Mouse (Mus musculus): ENCODE results near the gene Sf3a2. TPM values are rescaled to one million over a fixed set of nuclear protein-coding genes. Genes with fewer than 3 reads are reported as not detected.

Gene Sf3a2
- polyA plus RNA-seq, 1 experiment from 2014 or later, result 62.3 TPM

DNA sequence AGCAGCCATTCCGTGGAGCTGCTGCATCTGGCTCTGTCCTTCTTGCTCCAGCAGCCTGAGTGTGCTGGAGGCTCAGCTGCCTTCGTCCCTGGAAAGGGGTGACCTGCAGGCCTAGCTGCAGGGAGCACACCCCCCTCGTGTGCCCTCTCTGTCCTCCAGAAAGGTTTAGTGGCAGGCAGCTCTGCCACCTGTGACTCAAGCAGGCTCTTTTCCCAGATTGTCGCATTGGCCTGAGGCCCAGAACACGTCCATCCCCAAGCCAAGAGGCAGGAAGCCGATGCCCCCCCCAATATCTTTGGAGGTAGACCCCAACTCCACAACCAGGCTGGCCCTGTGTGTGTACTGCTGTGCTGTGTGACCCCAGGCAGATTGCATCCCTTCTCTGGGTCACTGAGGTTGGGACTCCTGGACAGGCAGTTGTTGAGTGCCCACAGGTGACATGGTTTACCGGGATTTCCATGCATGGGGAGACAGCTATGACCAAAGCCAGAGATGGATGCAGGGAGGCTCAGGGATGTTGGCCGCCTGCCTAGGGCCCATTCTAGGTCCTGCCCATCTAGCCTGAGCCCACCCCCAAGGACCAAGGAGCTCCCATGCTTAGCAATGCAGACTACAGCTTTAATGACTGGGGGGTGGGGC lies 47.2 kb downstream of the Sf3a2 start:
- WGBS, result 62% methylated on average over 8 of the region's 8 CpGs
- no peaks in the 10 kb centered on the region for H3K36me3 ChIP-seq (ENCODE audit: control insufficient read depth, insufficient read depth, low read length)
- ATAC-seq, result no peak

DNA sequence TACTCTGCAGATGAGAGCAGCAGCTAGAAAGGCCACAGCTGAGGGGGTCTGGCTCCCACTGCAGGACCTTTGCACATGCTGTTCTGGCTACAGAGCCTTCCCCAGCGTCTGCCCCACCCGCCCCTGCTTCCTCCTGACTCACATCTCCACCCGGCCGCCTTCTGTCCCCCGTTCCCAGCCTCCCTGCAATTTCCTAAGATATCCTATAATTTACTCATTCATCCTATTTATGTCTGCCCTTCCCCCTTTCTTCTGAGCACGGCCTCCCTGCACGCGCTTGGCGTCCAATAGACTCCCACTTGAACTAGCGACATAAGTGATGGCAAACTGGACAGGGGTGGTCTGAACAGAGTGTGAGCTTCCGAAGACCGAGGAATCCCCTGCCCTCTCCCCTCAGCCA lies 47.7 kb downstream of the Sf3a2 start:
- ATAC-seq, result no peak
- no peak overlapping the region for H3K27ac ChIP-seq (ENCODE audit: low read length)
- H3K4me3 ChIP-seq (ENCODE audit: low read length), result no peak overlapping the region
- 74% methylated on average over 12 of the region's 12 CpGs for WGBS
- H3K4me2 ChIP-seq (ENCODE audit: low read depth, low read length), result no peak overlapping the region
- peaks cover 10% of the 10 kb centered on the region for H3K4me1 ChIP-seq (ENCODE audit: control insufficient read depth, insufficient read depth, low read length)
- no peak overlapping the region for H3K9ac ChIP-seq (ENCODE audit: low read depth, low read length)
- no peaks in the 10 kb centered on the region for H3K36me3 ChIP-seq (ENCODE audit: control insufficient read depth, insufficient read depth, low read length)
- peaks cover 30% of the 10 kb centered on the region for H3K27me3 ChIP-seq (replicated peaks; ENCODE audit: control insufficient read depth, insufficient read depth, low read length)
- no peaks in the 10 kb centered on the region for H3K9me3 ChIP-seq (ENCODE audit: control insufficient read depth, low read length)

More for the DNA sequence above, 47.2 kb downstream of the Sf3a2 start:
- Histone ChIP-seq H3K9ac (ENCODE audit: low read depth, low read length) (no peak overlapping the region), H3K27me3 (replicated peaks; ENCODE audit: control insufficient read depth, insufficient read depth, low read length) (peaks cover 30% of the 10 kb centered on the region), H3K4me2 (ENCODE audit: low read depth, low read length) (no peak overlapping the region), H3K4me1 (ENCODE audit: control insufficient read depth, insufficient read depth, low read length) (peaks cover 10% of the 10 kb centered on the region), H3K4me3 (ENCODE audit: low read length) (no peak overlapping the region), H3K9me3 (ENCODE audit: control insufficient read depth, low read length) (no peaks in the 10 kb centered on the region), H3K27ac (ENCODE audit: low read length) (no peak overlapping the region)

DNA sequence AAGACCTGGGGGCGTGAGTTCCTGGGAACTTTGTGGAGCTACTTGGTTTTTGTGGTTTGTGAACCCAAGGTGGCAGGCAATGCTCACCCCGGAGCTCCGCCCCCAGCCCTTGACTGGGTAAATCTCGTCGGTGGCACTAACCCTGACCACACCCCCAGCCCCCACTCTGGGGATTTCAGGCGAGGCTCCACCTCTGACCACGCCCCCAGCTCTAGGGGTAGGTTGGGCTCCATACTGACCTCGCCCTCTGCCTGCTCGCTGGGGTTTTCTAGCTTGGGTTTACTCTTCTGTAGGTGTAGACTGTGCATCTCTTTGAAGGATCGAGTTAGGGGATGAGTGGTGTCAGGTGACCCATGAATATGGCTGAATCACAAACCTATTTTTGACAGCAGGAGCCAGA lies 50.6 kb downstream of the Sf3a2 start:
- H3K4me3 ChIP-seq (ENCODE audit: low read length), result no peak overlapping the region
- no peak overlapping the region for H3K27ac ChIP-seq (ENCODE audit: low read length)
- H3K9me3 ChIP-seq (ENCODE audit: control insufficient read depth, low read length), result no peaks in the 10 kb centered on the region
- 11% methylated on average over 10 of the region's 10 CpGs for WGBS
- peaks cover 11% of the 10 kb centered on the region for H3K4me1 ChIP-seq (ENCODE audit: control insufficient read depth, insufficient read depth, low read length)
- peak overlapping the region; percentile 19; the same call in 1 of the 2 replicates for H3K9ac ChIP-seq (ENCODE audit: low read depth, low read length)
- H3K4me2 ChIP-seq (ENCODE audit: low read depth, low read length), result 0 out of 2 replicates have a peak overlapping the region, but pooled peaks have one; percentile 6
- ATAC-seq, result peak; percentile 63
- peaks cover 11% of the 10 kb centered on the region for H3K36me3 ChIP-seq (ENCODE audit: control insufficient read depth, insufficient read depth, low read length)
- H3K27me3 ChIP-seq (replicated peaks; ENCODE audit: control insufficient read depth, insufficient read depth, low read length), result peaks cover 10% of the 10 kb centered on the region

MicroRNA genes within 50 kb of the gene (microRNA counts, 519-probe panel; counts per million panel counts)
- 35.7 counts per million for microRNA mmu-miR-1982

Small RNA genes lying within 50 kb of the gene (microRNA-seq; reads per million reads assigned to microRNA genes)
- gene Mir1982, result 3.0 reads per million, percentile 7 among the genes with 10 or more reads in this experiment

Other genes with a start within 250 kb of the Sf3a2 start
- gene Rexo1, start 236.6 kb upstream of the Sf3a2 start, polyA plus RNA-seq (2015; fragmentation: Nextera tagmentation; extraction: Ambion mirVana), result 21.5 and 21.9 TPM in 2 replicates
- 7.0 and 7.4 TPM in 2 replicates for gene Klf16, start 220.9 kb upstream of the Sf3a2 start, polyA plus RNA-seq (2015; fragmentation: Nextera tagmentation; extraction: Ambion mirVana)
- 63.1 and 79.7 TPM in 2 replicates for gene Abhd17a, start 207.9 kb upstream of the Sf3a2 start, polyA plus RNA-seq (2015; fragmentation: Nextera tagmentation; extraction: Ambion mirVana)
- 125 and 127 TPM in 2 replicates for gene Scamp4, start 195.3 kb upstream of the Sf3a2 start, polyA plus RNA-seq (2015; fragmentation: Nextera tagmentation; extraction: Ambion mirVana)
- 8.4 and 9.4 TPM in 2 replicates for gene Adat3, start 195.3 kb upstream of the Sf3a2 start, polyA plus RNA-seq (2015; fragmentation: Nextera tagmentation; extraction: Ambion mirVana)
- gene Gm49322, start 192.2 kb upstream of the Sf3a2 start, polyA plus RNA-seq (2015; fragmentation: Nextera tagmentation; extraction: Ambion mirVana), result 3.3 and 4.0 TPM in 2 replicates
- gene Csnk1g2, start 175.4 kb upstream of the Sf3a2 start, polyA plus RNA-seq (2015; fragmentation: Nextera tagmentation; extraction: Ambion mirVana), result 15.1 and 22.2 TPM in 2 replicates
- gene Btbd2, start 141.1 kb upstream of the Sf3a2 start, polyA plus RNA-seq (2015; fragmentation: Nextera tagmentation; extraction: Ambion mirVana), result 9.2 and 10.6 TPM in 2 replicates
- 18.3 and 49.9 TPM in 2 replicates for gene Mknk2, start 120.1 kb upstream of the Sf3a2 start, polyA plus RNA-seq (2015; fragmentation: Nextera tagmentation; extraction: Ambion mirVana)
- 39.8 and 41.8 TPM in 2 replicates for gene Mob3a, start 96.2 kb upstream of the Sf3a2 start, polyA plus RNA-seq (2015; fragmentation: Nextera tagmentation; extraction: Ambion mirVana)
- 18.5 and 25.0 TPM in 2 replicates for gene Izumo4, start 96.0 kb upstream of the Sf3a2 start, polyA plus RNA-seq (2015; fragmentation: Nextera tagmentation; extraction: Ambion mirVana)
- 57.9 and 58.4 TPM in 2 replicates for gene Ap3d1, start 55.9 kb upstream of the Sf3a2 start, polyA plus RNA-seq (2015; fragmentation: Nextera tagmentation; extraction: Ambion mirVana)
- 9.5 and 9.7 TPM in 2 replicates for gene Dot1l, start 43.0 kb upstream of the Sf3a2 start, polyA plus RNA-seq (2015; fragmentation: Nextera tagmentation; extraction: Ambion mirVana)
- 120 and 135 TPM in 2 replicates for gene Plekhj1, start 428 bp downstream of the Sf3a2 start, polyA plus RNA-seq (2015; fragmentation: Nextera tagmentation; extraction: Ambion mirVana)
- 0.07 and 0.10 TPM in 2 replicates for gene Amh, start 7.0 kb downstream of the Sf3a2 start, polyA plus RNA-seq (2015; fragmentation: Nextera tagmentation; extraction: Ambion mirVana)
- 0.70 and 0.82 TPM in 2 replicates for gene Jsrp1, start 15.3 kb downstream of the Sf3a2 start, polyA plus RNA-seq (2015; fragmentation: Nextera tagmentation; extraction: Ambion mirVana)
- gene Oaz1, start 28.5 kb downstream of the Sf3a2 start, polyA plus RNA-seq (2015; fragmentation: Nextera tagmentation; extraction: Ambion mirVana), result 1,610 and 1,714 TPM in 2 replicates
- 0.07 and 0.10 TPM in 2 replicates for gene Lingo3, start 45.8 kb downstream of the Sf3a2 start, polyA plus RNA-seq (2015; fragmentation: Nextera tagmentation; extraction: Ambion mirVana)
- gene Lsm7, start 57.0 kb downstream of the Sf3a2 start, polyA plus RNA-seq (2015; fragmentation: Nextera tagmentation; extraction: Ambion mirVana), result 198 and 240 TPM in 2 replicates
- 36.2 and 36.6 TPM in 2 replicates for gene Sppl2b, start 57.1 kb downstream of the Sf3a2 start, polyA plus RNA-seq (2015; fragmentation: Nextera tagmentation; extraction: Ambion mirVana)
- 0.06 TPM in 1 of 2 replicates, not detected in the other for gene Tmprss9, start 73.7 kb downstream of the Sf3a2 start, polyA plus RNA-seq (2015; fragmentation: Nextera tagmentation; extraction: Ambion mirVana)
- 390 and 410 TPM in 2 replicates for gene Timm13, start 102.8 kb downstream of the Sf3a2 start, polyA plus RNA-seq (2015; fragmentation: Nextera tagmentation; extraction: Ambion mirVana)
- gene Lmnb2, start 120.0 kb downstream of the Sf3a2 start, polyA plus RNA-seq (2015; fragmentation: Nextera tagmentation; extraction: Ambion mirVana), result 38.6 and 41.0 TPM in 2 replicates
- gene Gadd45b, start 131.9 kb downstream of the Sf3a2 start, polyA plus RNA-seq (2015; fragmentation: Nextera tagmentation; extraction: Ambion mirVana), result 26.5 and 29.1 TPM in 2 replicates
- 3.6 and 4.0 TPM in 2 replicates for gene Gng7, start 216.7 kb downstream of the Sf3a2 start, polyA plus RNA-seq (2015; fragmentation: Nextera tagmentation; extraction: Ambion mirVana)
- gene Diras1, start 227.5 kb downstream of the Sf3a2 start, polyA plus RNA-seq (2015; fragmentation: Nextera tagmentation; extraction: Ambion mirVana), result 0.61 and 0.92 TPM in 2 replicates
- gene Slc39a3, start 239.2 kb downstream of the Sf3a2 start, polyA plus RNA-seq (2015; fragmentation: Nextera tagmentation; extraction: Ambion mirVana), result 18.1 and 18.9 TPM in 2 replicates

Measured in intestine, embryonic 16.5 days (tissue).